Mouse (Mus musculus) neural tube, embryonic 10.5 days (tissue): ENCODE results near the gene S1pr5.
"Not testable (repeated sequence)": the region's sequence is repeated elsewhere in the genome, so short reads cannot be mapped to it uniquely, and the experiment has no call there.

Experiments
- DNase-seq: peaks from one replicate; pipeline ENCODE4 v3.0.0-alpha.2; 2017; ENCODE audit warnings: low spot score; ENCODE audit errors: extremely low spot score

Gene S1pr5

DNA sequence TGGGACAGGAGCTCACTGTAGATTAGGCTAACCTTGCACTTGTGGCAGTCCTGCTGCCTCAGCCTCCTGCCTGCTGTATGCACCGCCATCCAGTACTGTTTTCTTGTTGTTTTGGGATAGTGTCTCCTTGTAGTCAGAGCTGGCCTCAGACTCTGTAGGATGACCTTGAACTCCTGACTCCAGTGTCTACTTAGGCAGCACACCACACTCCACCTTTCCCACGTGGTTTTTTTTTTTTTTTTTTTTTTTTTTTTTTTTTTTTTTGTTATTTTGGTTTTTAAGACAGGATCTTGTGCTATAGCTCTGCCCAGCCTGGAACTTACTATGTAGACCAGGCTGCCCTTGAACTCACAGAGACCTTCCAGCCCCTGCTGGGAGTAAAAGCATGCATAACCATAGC is 39.6 kb downstream of the S1pr5 start:
- DNase-seq = no peak

DNA sequence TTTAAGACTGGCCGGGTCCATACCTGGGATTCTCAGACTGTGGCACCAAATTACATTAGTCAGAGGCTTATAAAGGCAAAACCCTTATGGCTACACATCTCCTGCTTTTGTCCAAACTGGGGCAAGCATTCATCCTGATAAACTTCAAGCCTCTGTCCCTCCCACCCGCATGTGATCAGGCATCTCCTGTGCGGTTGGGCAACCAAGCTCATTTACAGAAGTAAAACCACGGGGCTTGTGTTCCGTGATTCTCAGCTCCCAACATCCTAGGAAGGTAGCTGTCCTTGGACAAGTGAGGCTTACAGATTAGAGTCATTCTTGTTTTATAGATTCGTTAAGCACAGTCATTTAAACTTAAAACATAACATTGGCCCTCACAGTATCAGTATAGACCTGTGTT is 41.4 kb downstream of the S1pr5 start:
- DNase-seq = no peak

DNA sequence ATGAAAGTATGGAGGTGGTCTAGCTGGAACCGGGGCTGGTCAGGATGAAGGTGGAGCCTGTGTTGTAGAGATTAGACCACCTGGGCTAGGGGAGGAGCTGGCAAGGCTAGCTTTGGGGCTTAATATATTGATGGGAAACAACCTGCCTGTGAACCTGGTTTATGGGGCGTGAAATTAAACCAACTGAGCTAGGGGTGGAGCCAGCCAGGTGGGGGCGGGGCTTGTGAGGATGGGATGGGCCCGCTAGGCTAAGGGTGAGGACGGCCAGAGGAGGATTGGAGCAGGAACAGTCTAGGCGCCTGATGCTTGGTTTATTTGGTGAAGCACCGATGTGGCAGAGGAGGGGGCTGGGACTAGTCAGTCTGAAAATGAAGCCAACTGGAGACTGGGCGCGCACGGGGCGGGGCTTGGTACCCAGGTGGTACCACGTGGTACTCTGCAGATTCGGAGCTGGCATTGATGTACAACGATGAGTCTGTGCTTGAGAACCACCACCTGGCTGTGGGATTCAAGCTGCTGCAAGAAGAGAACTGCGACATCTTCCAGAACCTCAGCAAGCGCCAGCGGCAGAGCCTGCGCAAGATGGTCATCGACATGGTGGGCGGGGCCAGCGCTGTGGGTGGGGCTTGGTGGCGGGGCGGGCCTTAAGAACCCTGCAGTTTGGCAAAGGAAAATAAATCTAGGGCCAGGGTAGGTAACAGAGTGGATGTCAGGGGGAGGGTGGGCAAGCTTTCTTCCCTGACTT is 43.5 kb downstream of the S1pr5 start:
- peak; percentile 54 for DNase-seq

DNA sequence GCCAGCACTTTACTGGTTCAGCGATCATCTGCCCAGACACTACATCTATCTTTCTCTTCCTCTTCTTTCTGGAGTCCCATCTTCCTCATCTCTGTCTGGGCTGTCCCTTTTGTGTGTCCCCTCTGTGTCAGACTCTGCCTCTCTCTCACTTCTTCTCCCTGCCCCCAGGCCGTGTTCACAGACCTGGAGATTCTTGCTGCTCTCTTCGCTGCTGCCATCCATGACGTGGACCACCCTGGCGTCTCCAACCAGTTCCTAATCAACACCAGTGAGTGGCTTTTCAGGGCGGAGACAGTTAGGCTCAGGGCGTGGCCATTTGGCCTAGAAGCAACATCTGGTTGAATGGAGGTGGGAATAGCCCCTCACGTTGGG is 44.1 kb downstream of the S1pr5 start:
- no peak for DNase-seq

DNA sequence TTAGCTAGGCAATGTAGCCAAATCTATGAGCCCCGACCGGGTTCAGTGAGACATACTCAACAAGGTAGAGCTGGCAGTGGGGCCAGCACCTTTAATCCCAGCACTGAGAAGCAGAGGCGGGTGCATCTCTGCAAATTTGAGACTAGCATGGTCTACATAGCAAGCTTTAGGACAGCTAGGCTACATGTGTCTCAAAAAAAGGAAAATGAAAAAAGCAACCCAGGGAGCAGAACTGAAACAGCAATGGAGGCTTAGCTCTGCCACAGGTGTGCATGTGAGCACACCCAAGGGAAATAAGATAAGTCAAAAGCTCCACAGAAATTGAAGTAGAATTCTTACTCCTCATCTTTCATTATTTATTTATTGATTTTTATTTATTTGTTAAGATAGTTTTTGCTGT is 49.3 kb downstream of the S1pr5 start:
- DNase-seq = no peak

DNA sequence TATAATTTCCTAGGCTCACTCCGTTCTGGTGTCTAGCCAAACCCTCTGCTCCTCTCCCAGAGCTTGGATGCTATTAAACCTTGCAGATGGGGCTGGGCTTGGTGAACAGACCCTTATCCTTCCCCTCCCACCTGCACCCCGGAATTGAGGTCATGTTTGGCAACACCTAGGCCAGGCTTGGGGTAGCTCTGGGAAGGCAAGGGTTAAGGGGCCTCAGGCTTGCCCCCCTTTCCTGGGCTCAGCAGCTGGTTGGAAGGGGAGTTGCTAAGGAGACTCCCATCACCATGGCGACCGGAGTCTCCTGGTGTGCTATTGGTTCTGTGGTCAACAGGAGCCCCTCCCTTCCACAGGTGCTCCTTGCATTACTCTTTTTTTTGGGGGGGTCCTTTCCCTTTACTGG is 50.3 kb downstream of the S1pr5 start:
- DNase-seq = peak; percentile 53

DNA sequence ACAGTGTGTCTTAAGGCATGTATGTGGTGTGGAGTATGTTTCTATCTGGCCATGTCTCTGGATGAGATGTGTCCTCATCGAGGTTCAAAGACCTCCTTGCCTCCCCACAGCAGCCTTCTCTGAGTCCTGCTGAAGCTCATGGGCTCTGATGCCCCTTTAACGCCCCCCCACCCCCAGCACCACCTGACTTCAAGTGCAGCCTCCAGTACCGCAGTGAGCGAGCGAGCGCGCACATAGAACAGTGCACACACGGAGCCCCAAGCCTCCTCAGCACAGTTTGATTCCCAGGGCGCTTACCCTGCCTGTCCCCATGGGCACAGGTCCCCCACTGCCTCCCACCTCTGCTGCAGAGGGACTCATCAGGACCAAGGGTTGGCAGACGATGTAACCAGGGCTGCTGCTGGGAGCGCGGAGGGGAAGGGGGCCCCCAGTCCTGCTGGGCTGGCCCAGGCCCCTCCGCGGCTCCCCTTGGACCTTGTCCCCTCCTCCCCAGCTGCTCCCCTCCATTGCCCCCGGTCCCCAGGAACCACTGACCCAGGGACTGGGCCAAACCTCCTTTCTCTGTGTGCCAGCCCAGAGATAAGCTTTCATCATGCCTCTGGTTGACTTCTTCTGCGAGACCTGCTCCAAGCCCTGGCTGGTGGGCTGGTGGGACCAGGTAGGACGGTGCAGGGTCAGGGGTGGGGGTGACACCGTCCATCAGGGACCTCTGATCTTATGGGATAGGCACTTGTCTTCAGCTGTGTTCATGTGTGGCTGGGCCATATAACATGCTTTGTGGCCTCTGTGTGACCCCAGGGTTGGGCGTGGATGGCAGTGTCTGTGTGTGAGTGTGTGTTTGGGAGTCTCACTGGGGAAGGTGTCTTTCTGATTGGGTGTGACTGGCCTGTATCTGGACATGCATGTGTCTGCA is 51.5 kb downstream of the S1pr5 start:
- DNase-seq = no peak

DNA sequence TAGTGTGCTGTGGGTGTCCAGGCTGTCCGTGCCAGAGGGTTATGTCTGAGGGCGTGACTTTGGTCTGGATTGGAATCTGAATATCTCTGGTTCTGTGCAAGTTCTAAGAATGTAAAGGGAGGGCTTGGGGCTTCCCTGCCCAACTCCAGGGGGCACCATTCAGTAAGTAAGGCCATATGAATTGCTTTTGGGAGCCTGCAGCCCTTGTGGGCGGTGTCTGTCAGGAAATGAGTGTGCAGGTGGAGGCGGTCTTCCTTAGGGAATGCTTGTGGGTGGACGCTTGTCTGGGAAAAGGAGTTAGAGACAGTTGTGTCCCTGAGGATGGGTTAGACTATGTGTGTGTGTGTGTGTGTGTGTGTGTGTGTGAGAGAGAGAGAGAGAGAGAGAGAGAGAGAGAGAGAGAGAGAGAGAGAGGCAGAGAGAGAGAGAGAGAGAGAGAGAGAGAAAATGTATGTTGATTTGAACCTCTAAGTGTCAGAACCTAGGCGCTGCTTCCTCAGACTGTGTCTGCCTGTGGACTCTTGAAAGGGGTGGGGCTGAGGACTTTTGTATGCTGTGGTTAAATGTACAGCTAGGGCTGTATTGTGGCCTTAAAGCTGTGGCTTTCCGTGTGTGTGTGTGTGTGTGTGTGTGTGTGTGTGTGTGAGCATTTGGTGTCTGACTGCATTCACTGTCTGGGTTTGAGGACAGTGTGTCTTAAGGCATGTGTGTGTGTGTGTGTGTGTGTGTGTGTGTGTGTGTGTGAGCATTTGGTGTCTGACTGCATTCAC is 52.3 kb downstream of the S1pr5 start:
- DNase-seq = not testable (repeated sequence)

DNA sequence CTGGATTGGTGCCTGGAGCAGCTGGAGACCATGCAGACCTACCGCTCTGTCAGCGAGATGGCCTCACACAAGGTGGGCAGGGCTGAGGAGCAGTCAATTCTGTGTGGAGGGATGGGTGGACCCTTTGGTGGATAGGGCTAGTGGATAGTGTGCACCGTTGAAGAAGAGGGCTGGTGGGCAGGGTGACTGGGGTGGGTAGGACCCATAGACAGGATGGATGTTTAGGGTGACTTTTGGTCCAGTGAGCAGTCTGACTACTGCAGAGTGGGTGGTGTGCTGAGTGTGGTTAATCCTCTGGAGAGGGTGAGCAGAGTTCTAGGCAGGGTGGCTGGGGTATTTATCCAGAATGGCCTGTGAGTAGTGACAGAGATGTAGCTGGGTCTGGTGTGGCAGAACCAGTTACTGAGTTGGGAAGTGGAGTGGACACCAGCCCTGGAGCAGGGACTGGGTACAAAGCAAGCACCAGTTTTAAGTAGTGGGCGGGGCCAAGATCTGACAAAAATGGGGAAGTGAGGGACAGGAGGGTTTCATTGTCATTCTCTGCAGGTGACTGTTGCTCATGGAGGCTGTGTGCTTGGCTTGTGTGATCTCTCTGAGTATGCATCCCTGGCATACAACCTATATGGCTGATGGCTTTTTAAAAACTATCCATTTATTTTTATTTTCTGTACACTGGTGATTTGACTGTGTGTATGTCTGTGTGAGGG is 53.3 kb downstream of the S1pr5 start:
- no peak for DNase-seq

DNA sequence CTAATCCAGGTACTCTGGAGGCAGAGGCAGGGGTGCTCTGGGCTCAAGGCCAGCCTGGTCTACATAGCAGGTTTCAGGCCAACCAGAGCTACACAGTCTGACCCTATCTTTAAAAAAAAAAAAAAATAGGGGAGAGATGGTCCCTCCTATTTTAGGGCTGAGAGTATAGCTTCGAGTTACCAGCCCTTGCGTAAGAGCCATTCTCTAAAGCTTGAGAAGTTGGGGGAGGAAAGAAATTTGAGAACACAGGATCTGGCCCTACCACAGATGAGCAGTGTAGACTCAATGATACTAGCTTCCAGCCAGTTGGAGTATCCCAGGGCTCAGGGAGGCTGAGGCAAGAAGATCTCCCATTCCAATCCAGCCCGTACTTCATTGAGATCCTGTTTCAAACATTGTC is 54.5 kb downstream of the S1pr5 start:
- no peak for DNase-seq
